Comparison of ENCODE assay signal across 16 mouse cellular contexts in genomic region chr5:77681592-77681991, GRCm38 (mm10).
DNase-seq lines count a peak whose midpoint lies in the region; TF ChIP-seq lines count a peak whose summit lies in the region.
"Had no signal": no experiment of that assay in that cellular context is flagged by ENCODE, and none has a peak within 500 bp of the region (broad histone marks: within the 10 kb centered on the region; RNA-seq: fewer than 3 reads in every experiment).

No protein-coding gene starts in this region.

- peak; percentile 13 to 36 for DNase-seq in cerebellum, postnatal 25 days
- DNase-seq in cerebellum, adult 8-10 months: no peak
- no peak for DNase-seq in left cerebral cortex, adult 2 months (ENCODE audit: extremely low spot score in 1 of 2, low spot score in 2 of 2)
- no peak for DNase-seq in left cerebral cortex, adult 11 months (ENCODE audit: low spot score)
- DNase-seq in testis, postnatal 14 days (ENCODE audit: low spot score): no peak
- no peak for DNase-seq in embryo, embryonic 9.5 days (ENCODE audit: extremely low spot score)
- DNase-seq in heart, postnatal 36 days: no peak
- DNase-seq: cerebellum, adult 9-10 months; right cerebral cortex, postnatal 14 days; thymus, postnatal 14 days had no signal

- no peaks in the 10 kb centered on the region for H3K4me1 ChIP-seq in testis, adult 2 months (ENCODE audit: control insufficient read depth, insufficient read depth, low read length)
- H3K4me1 ChIP-seq: embryonic facial prominence, embryonic 10.5 days; hindbrain, embryonic 15.5 days; kidney, embryonic 15.5 days; limb, embryonic 10.5 days; liver, embryonic 15.5 days had no signal

- intact Hi-C loops in left cerebral cortex, adult 2 months (cut with DNase I): no loop called here
- intact Hi-C loops in heart, postnatal 36 days (cut with DNase I): no loop called here

- H3K36me3 ChIP-seq in testis, adult 2 months (ENCODE audit: control insufficient read depth, insufficient read depth, low read length): no peaks in the 10 kb centered on the region
- H3K36me3 ChIP-seq: embryonic facial prominence, embryonic 10.5 days; hindbrain, embryonic 15.5 days; kidney, embryonic 15.5 days; limb, embryonic 10.5 days; liver, embryonic 15.5 days had no signal

- no peaks in the 10 kb centered on the region for H3K27me3 ChIP-seq in testis, adult 2 months (ENCODE audit: control insufficient read depth, insufficient read depth, low read length)
- H3K27me3 ChIP-seq: hindbrain, embryonic 15.5 days; kidney, embryonic 15.5 days; liver, embryonic 15.5 days had no signal

- TF ChIP-seq CTCF in left cerebral cortex, adult 2 months (IDR thresholded peaks at IDR 0.05): peak; percentile 31
- TF ChIP-seq CTCF in testis, adult 2 months (IDR thresholded peaks at IDR 0.05; ENCODE audit: control insufficient read depth, insufficient read depth, insufficient replicate concordance, low read depth, low read length): peak; percentile 37; the same call in 1 of the 2 replicates

- no peak for TF ChIP-seq POLR2A in testis, adult 2 months (IDR thresholded peaks at IDR 0.05; ENCODE audit: control insufficient read depth, low read depth, low read length)

- H3K27ac ChIP-seq in left cerebral cortex, adult 2 months: no peak overlapping the region
- H3K27ac ChIP-seq in testis, adult 2 months (ENCODE audit: control insufficient read depth, insufficient read depth, low read depth, low read length): no peak overlapping the region
- H3K27ac ChIP-seq: embryonic facial prominence, embryonic 10.5 days; hindbrain, embryonic 15.5 days; kidney, embryonic 15.5 days; limb, embryonic 10.5 days; liver, embryonic 15.5 days had no signal

- H3K4me3 ChIP-seq in left cerebral cortex, adult 2 months: no peak overlapping the region
- no peak overlapping the region for H3K4me3 ChIP-seq in testis, adult 2 months (ENCODE audit: control insufficient read depth, low read depth, low read length)
- H3K4me3 ChIP-seq: embryonic facial prominence, embryonic 10.5 days; hindbrain, embryonic 15.5 days; kidney, embryonic 15.5 days; limb, embryonic 10.5 days; liver, embryonic 15.5 days had no signal

Comparison
In these comparisons a context has a peak if more than half of its experiments do, and no peak if none do; other contexts are left out.
1. DNase-seq: peak in cerebellum, postnatal 25 days (2 of 2); none in cerebellum, adult 8-10 months (single experiment), left cerebral cortex, adult 2 months (0 of 2), left cerebral cortex, adult 11 months (single experiment), testis, postnatal 14 days (single experiment), embryo, embryonic 9.5 days (single experiment) and heart, postnatal 36 days (0 of 2).